Mouse (Mus musculus): ENCODE measurements around the gene Padi6.

Gene Padi6

DNA sequence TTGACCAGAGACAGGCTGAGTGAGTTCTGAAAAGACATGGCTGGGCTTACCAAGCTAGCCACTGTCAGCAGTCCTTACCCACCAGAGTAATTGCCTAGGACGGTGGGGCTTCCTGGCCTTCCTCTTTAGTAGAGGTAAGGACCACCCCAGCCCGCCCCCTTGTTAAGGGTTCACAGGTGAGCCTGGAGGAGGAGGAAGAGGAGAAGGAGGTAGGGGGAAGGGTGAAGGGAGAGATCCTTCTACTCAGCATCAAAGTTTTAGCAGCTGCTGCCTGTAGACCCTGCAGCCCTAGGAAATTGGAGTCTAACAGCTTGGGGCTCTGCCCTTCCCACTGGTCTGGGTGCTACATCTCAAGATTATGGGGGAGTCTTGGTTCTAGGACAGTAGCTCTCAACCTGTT, at the start of gene Padi6:
TSS of gene Padi6 (minus strand) at position 101 of the 400 bp plus-strand sequence.
- DNase-seq (ENCODE audit: extremely low spot score): no peak

DNA sequence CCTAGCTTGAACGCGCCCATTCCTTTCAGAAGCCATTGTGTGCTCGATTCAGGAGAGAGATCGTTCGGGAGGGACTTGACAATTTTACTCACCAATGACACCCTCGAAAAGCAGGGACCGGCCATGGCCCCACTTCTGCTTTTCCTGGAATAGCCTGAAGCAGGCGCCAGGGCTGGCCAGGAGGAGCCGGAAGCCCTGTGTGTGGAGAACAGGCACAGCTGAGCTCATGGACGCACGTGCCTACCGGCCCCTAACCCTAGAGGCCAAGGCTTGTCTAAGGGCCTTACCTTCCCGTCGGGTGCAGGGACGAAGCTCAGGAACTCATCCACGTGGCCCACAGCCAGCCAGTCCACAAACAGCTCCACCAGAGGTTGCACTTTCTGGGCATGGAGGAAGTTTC, 48.6 kb upstream of the Padi6 start:
- no peak for DNase-seq (ENCODE audit: extremely low spot score)

- no peak for DNase-seq (ENCODE audit: extremely low spot score)
These were observed 47.5 kb upstream of the Padi6 start for GRCm38 (mm10) chr4:140789983-140790382.

DNA sequence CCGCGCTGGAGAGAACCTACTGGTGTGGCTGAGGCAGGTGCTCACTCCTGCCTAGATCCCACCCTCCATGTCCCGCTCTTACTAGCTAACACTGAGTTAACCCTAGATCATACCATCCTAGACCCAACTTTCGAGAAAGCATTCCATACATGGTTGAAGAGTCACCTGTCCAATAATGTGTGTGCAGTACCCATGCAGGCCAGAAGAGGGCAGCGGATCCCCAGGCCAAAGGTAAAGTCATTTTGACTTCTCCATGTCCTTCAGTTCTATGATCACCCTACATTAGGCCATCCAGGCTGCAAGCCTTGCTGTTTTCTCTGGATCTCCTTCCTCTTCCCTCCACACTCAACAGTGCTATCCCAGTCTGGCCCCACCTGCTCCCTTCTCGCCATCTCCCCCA, 46.5 kb upstream of the Padi6 start:
- DNase-seq (ENCODE audit: extremely low spot score): peak; percentile 68

- DNase-seq (ENCODE audit: extremely low spot score): no peak
These were observed 45.8 kb upstream of the Padi6 start for GRCm38 (mm10) chr4:140788264-140788663.

- no peak for DNase-seq (ENCODE audit: extremely low spot score)
These were observed 45.0 kb upstream of the Padi6 start for GRCm38 (mm10) chr4:140787414-140787813.

DNA sequence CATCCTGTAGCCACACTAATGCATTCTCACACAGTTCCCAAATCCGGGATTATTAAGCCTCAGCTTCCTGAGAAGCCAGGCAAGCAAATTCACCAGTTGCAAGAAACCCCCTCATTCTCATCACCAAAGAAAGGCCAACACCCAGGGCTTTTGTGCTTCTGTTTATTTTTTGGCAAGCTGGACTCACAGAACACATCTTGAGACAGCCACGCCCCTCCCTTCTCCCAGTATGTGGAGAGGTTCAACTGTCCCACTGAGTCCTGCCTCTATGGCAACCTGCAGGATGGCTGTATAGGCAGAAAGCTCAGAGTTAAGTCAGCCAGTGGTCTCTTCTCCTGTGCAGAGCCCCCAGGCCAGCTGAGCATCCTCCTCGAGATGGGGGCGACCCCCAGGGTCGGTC, 42.8 kb upstream of the Padi6 start:
- no peak for DNase-seq (ENCODE audit: extremely low spot score)

- no peak for DNase-seq (ENCODE audit: extremely low spot score)
These were observed 42.0 kb upstream of the Padi6 start for GRCm38 (mm10) chr4:140784292-140784945.

GRCm38 (mm10) chr4:140782821-140783220, 40.4 kb upstream of the Padi6 start:
- DNase-seq (ENCODE audit: extremely low spot score): no peak

- DNase-seq (ENCODE audit: extremely low spot score): no peak
These were observed 38.1 kb upstream of the Padi6 start for GRCm38 (mm10) chr4:140780507-140780906.

DNA sequence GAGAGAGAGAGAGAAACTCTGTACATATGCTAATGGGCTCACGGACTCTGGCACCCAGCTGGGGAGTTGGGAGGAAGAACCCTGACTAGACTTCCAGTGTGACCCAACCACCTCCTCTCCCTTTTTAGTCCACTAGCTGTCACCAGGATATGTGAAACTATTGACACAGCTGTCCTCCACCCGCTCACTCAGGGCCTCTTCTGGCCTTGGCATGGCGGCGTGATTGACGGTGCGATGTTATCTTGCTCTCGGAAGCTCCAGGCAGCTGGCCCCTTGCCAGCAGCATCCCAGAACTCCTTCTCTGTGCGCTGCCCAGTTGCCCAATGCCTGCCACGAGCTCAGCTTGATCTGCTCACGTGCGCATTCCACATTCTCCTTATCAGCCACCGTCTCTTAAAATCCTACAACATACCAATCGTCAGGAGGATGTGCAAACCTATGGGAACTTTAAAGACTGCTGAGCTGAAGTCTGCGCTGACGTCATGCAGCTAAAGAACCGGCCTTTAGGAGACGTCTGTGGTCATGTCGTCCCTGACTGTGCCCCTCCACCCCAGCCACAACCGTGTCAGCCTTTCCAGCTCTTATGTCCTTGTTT, 37.5 kb upstream of the Padi6 start:
- peak; percentile 45 for DNase-seq (ENCODE audit: extremely low spot score)

DNA sequence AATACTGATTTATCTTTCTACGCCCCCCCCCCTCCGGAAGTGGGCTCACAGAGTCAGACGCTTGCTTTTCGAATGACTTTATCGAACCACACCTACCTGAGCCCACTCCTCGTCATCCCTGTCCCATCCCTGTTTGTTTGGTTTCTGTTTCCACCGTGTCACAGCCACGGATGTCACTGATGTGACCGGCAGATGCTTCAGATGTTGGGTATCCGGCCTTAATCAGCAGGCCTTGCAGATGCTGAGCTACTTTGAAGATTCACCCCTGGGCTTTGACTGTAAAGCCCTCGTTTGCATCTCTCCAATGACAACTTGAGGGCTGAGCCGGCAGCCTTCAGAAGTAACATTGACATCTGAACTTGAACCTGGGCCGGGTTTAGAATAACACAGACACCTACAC, 34.2 kb upstream of the Padi6 start:
- no peak for DNase-seq (ENCODE audit: extremely low spot score)

GRCm38 (mm10) chr4:140775876-140776275, 33.4 kb upstream of the Padi6 start:
- DNase-seq (ENCODE audit: extremely low spot score): no peak

GRCm38 (mm10) chr4:140774893-140775292, 32.5 kb upstream of the Padi6 start:
- no peak for DNase-seq (ENCODE audit: extremely low spot score)

- no peak for DNase-seq (ENCODE audit: extremely low spot score)
These were observed 31.8 kb upstream of the Padi6 start, which contains the start of gene Padi4 for GRCm38 (mm10) chr4:140774025-140774800. Padi4 (minus strand) TSS chr4:140774236.

GRCm38 (mm10) chr4:140771091-140771490, 28.6 kb upstream of the Padi6 start:
- DNase-seq (ENCODE audit: extremely low spot score): no peak

GRCm38 (mm10) chr4:140770433-140770832, 28.0 kb upstream of the Padi6 start:
- DNase-seq (ENCODE audit: extremely low spot score): peak; percentile 40

DNA sequence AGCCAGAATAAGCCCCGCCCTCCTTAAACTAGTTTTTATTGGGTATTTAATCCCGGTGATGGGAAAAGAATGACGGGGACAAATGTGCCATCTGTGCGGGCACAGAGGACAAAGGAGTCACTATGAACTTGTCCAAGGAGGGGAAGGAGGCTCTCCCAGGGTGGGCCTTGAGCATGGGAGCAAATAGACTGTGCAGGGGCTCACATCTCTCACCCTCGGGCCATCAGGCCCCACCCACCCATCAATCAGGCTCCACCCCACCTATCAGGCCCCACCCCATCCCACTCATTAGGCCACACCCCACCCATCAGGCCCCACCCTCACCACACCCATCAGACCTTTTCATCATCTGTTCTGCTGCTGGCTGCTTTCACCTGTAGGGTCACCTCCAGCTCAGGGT, 26.5 kb upstream of the Padi6 start:
- DNase-seq (ENCODE audit: extremely low spot score): no peak

GRCm38 (mm10) chr4:140765936-140766335, 23.5 kb upstream of the Padi6 start:
- DNase-seq (ENCODE audit: extremely low spot score): no peak

- peak; percentile 64 for DNase-seq (ENCODE audit: extremely low spot score)
These were observed 20.7 kb upstream of the Padi6 start for GRCm38 (mm10) chr4:140763158-140763557.

GRCm38 (mm10) chr4:140761601-140762000, 19.2 kb upstream of the Padi6 start:
- no peak for DNase-seq (ENCODE audit: extremely low spot score)

DNA sequence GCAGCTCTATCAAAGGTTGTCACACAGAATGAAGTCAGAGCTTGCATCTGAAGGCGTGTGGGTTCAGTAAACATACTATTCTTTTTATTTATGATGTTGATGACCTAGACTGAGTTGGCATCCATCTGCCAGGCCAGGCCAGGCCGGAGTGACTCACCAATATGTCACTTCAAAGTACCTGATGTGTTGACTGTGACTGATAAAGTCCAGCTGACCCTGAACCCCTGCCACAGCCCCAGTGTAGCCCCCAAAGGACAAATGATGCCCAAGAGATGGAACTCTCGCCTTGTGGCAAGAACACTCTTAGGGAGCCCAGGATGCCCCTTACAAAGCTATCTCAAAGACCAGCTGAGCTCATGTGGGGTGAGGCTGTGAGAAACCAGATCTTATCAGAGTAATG, 13.4 kb upstream of the Padi6 start:
- DNase-seq (ENCODE audit: extremely low spot score): no peak

- no peak for DNase-seq (ENCODE audit: extremely low spot score)
These were observed 10.9 kb upstream of the Padi6 start for GRCm38 (mm10) chr4:140753366-140753765.

Measured in embryo, embryonic 9.5 days (tissue).